Mouse (Mus musculus) olfactory bulb, adult 2 months (tissue): ENCODE data around the gene Nod1.

ENCODE experiments used
- CTCF ChIP-seq: fragments of 200-500 bp; IDR thresholded peaks from 2 replicates; pipeline ENCODE4 v1.5.1; 2012; ENCODE audit warnings: low read depth, mild to moderate bottlenecking, low read length, moderate library complexity; ENCODE audit not compliant: insufficient read depth
- POLR2A ChIP-seq: fragments of 200-500 bp; IDR thresholded peaks from 2 replicates; pipeline ENCODE4 v1.6.1; 2012; ENCODE audit warnings: mild to moderate bottlenecking, low read depth, low read length, moderate library complexity; ENCODE audit not compliant: insufficient read depth

GRCm38 (mm10) chr6:54902547-54902946, 69.9 kb downstream of the Nod1 start:
- TF ChIP-seq POLR2A (no peak), CTCF (no peak)
